Mouse (Mus musculus) embryonic fibroblast, embryonic 13.5 days (primary cell): ENCODE measurements around the gene Aarsd1.

Experiments
- CTCF ChIP-seq: IDR thresholded peaks from 2 replicates; pipeline ENCODE4 v1.5.1; 2011; ENCODE audit warnings: mild to moderate bottlenecking, control low read depth, low read length, moderate library complexity, borderline replicate concordance; ENCODE audit not compliant: insufficient read depth
- POLR2A ChIP-seq: IDR thresholded peaks from 2 replicates; pipeline ENCODE4 v1.6.1; 2011; ENCODE audit warnings: low read depth, mild to moderate bottlenecking, control low read depth, low read length, moderate library complexity

- no peak for TF ChIP-seq CTCF
- no peak for TF ChIP-seq POLR2A
Observed at GRCm38 (mm10) chr11:101460321-101460720, 42.9 kb upstream of the Aarsd1 start.
